Mouse (Mus musculus) midbrain, embryonic 16.5 days (tissue): Measurements from ENCODE around the gene Ndufs2. TPM values are rescaled to one million over a fixed set of nuclear protein-coding genes. Genes with fewer than 3 reads are reported as not detected.

Experiments used
- ATAC-seq: fragments of 200-750 bp; cut with Nextera tagmentation; 2 replicates; pipeline ENCODE4 v1.8.0; 2017; ENCODE audit warnings: moderate TSS enrichment
- H3K27ac ChIP-seq: fragments of 300-500 bp; sonication (generic); 2 replicates; pipeline ENCODE4 v1.5.1; 2014; ENCODE audit warnings: mild to moderate bottlenecking, low read length, mixed read lengths
- H3K27me3 ChIP-seq: fragments of 300-500 bp; sonication (generic); 2 replicates; pipeline ENCODE4 v1.6.1; 2014; ENCODE audit warnings: low read depth, low read length, mixed read lengths; ENCODE audit not compliant: control insufficient read depth, insufficient read depth
- H3K36me3 ChIP-seq: fragments of 300-500 bp; sonication (generic); 2 replicates; pipeline ENCODE4 v1.6.1; 2014; ENCODE audit warnings: mild to moderate bottlenecking, low read length, moderate library complexity, mixed read lengths; ENCODE audit not compliant: control insufficient read depth, insufficient read depth
- H3K4me1 ChIP-seq: fragments of 300-500 bp; sonication (generic); 2 replicates; pipeline ENCODE4 v1.6.1; 2014; ENCODE audit warnings: mild to moderate bottlenecking, low read length, mixed read lengths; ENCODE audit not compliant: control insufficient read depth, insufficient read depth
- H3K4me2 ChIP-seq: fragments of 300-500 bp; sonication (generic); 2 replicates; pipeline ENCODE4 v1.6.1; 2014; ENCODE audit warnings: mild to moderate bottlenecking, low read length, mixed read lengths
- H3K4me3 ChIP-seq: fragments of 300-500 bp; sonication (generic); 2 replicates; pipeline ENCODE4 v1.5.1; 2014; ENCODE audit warnings: low read depth, mild to moderate bottlenecking, low read length, moderate library complexity, mixed read lengths
- H3K9ac ChIP-seq: fragments of 300-500 bp; sonication (generic); 2 replicates; pipeline ENCODE4 v1.6.1; 2014; ENCODE audit warnings: low read depth, low read length, mixed read lengths
- H3K9me3 ChIP-seq: fragments of 300-500 bp; sonication (generic); replicated peaks from 2 replicates; pipeline ENCODE4 v1.6.1; 2014; ENCODE audit warnings: mild to moderate bottlenecking, low read length, mixed read lengths; ENCODE audit not compliant: control insufficient read depth, poor library complexity, severe bottlenecking
- WGBS: fragments of 180-500 bp; shearing (Covaris S2); extraction: QIAGEN DNeasy Blood & Tissue Kit; methylation state at CpG from one replicate; pipeline ENCODE4 v1.1.7; 2014; 5-methylcytosine and 5-hydroxymethylcytosine counted together
- polyA plus RNA-seq: library from polyadenylated mRNA; unstranded; fragments of >200 nt; fragmentation: Nextera tagmentation; extraction: Ambion mirVana; gene quantifications from 2 replicates; pipeline ENCODE4 v1.2.1, GENCODE M21; 2015

Gene Ndufs2
- polyA plus RNA-seq, 1 experiment from 2014 or later = 225 TPM

GRCm38 (mm10) chr1:171260316-171260715 lies 9.1 kb upstream of the Ndufs2 start:
- ATAC-seq = no peak
- WGBS = 86% methylated on average over 3 of the region's 3 CpGs
- Histone ChIP-seq H3K36me3 (no peaks in the 10 kb centered on the region), H3K4me1 (peaks cover 13% of the 10 kb centered on the region), H3K27me3 (no peaks in the 10 kb centered on the region), H3K27ac (no peak overlapping the region), H3K4me2 (no peak overlapping the region), H3K9ac (no peak overlapping the region), H3K4me3 (no peak overlapping the region), H3K9me3 (no peaks in the 10 kb centered on the region)

DNA sequence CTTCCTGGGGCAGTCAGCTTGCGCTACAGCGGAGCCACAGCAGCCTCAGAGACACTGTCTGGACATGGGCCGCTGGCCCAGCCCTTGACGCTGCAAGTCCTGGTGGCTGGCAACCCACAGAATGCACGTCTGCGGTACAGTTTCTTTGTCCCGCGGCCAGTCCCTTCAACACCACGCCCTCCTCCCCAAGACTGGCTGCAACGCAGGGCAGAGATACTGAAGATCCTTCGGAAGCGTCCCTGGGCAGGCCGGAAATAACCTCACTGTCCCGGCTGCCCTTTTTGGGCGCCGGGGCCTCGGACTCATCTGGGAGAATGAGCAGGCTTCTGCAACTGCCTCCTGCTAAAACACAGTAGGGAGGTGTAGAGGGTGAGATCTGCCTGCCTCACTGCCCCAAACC lies 7.7 kb upstream of the Ndufs2 start:
- ATAC-seq = no peak
- no peak overlapping the region for H3K9ac ChIP-seq
- whole genome bisulfite sequencing = 87% methylated on average over 17 of the region's 17 CpGs
- no peaks in the 10 kb centered on the region for H3K27me3 ChIP-seq
- H3K4me1 ChIP-seq = peaks cover 13% of the 10 kb centered on the region
- H3K27ac ChIP-seq = no peak overlapping the region
- no peaks in the 10 kb centered on the region for H3K9me3 ChIP-seq
- no peaks in the 10 kb centered on the region for H3K36me3 ChIP-seq
- no peak overlapping the region for H3K4me2 ChIP-seq
- no peak overlapping the region for H3K4me3 ChIP-seq

- Histone ChIP-seq H3K4me1 (peaks cover 8% of the 10 kb centered on the region), H3K27me3 (no peaks in the 10 kb centered on the region), H3K9ac (no peak overlapping the region), H3K27ac (no peak overlapping the region), H3K4me3 (no peak overlapping the region), H3K9me3 (no peaks in the 10 kb centered on the region), H3K4me2 (no peak overlapping the region), H3K36me3 (no peaks in the 10 kb centered on the region)
- 88% methylated on average over 9 of the region's 9 CpGs for WGBS
- no peak for ATAC-seq
Observed at GRCm38 (mm10) chr1:171257781-171258180, 6.6 kb upstream of the Ndufs2 start.

- 67% methylated on average over 15 of the region's 15 CpGs for WGBS
- Histone ChIP-seq H3K4me2 (no peak overlapping the region), H3K4me1 (peaks cover 6% of the 10 kb centered on the region), H3K9me3 (no peaks in the 10 kb centered on the region), H3K27me3 (no peaks in the 10 kb centered on the region), H3K27ac (no peak overlapping the region), H3K4me3 (no peak overlapping the region), H3K36me3 (no peaks in the 10 kb centered on the region), H3K9ac (no peak overlapping the region)
- no peak for ATAC-seq
Observed at GRCm38 (mm10) chr1:171256937-171257548, 5.9 kb upstream of the Ndufs2 start.

- H3K4me3 ChIP-seq = no peak overlapping the region
- no peak for ATAC-seq
- WGBS = 93% methylated on average over 24 of the region's 24 CpGs
Observed at GRCm38 (mm10) chr1:171256095-171256818, 5.1 kb upstream of the Ndufs2 start.

DNA sequence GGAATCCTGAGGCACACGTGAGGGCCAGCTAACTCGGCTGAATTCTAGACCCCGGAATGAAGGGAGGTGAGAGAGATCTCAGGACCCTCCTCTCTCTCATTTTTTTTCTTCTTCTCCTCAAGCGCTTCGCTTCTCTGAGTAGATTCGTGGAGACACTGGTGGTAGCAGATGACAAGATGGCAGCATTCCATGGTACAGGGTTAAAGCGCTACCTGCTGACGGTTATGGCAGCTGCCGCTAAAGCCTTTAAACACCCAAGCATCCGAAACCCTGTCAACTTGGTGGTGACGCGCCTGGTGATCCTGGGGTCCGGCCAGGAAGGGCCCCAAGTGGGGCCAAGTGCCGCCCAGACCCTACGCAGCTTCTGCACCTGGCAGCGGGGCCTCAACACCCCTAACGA lies 1.2 kb upstream of the Ndufs2 start:
- Histone ChIP-seq H3K36me3 (no peaks in the 10 kb centered on the region), H3K4me3 (peak overlapping the region; percentile 13; the same call in 1 of the 2 replicates), H3K9ac (no peak overlapping the region), H3K27ac (0 out of 2 replicates have a peak overlapping the region, but pooled peaks have one; percentile 4), H3K27me3 (no peaks in the 10 kb centered on the region), H3K4me2 (peak overlapping the region; percentile 53), H3K4me1 (peaks cover 21% of the 10 kb centered on the region), H3K9me3 (no peaks in the 10 kb centered on the region)
- WGBS = 47% methylated on average over 17 of the region's 17 CpGs
- no peak for ATAC-seq

More at GRCm38 (mm10) chr1:171256095-171256818, 5.1 kb upstream of the Ndufs2 start:
- H3K27ac ChIP-seq = no peak overlapping the region
- no peaks in the 10 kb centered on the region for H3K36me3 ChIP-seq
- no peaks in the 10 kb centered on the region for H3K9me3 ChIP-seq
- H3K4me2 ChIP-seq = no peak overlapping the region
- H3K4me1 ChIP-seq = peaks cover 8% of the 10 kb centered on the region
- H3K27me3 ChIP-seq = no peaks in the 10 kb centered on the region
- no peak overlapping the region for H3K9ac ChIP-seq

- Histone ChIP-seq H3K27me3 (no peaks in the 10 kb centered on the region), H3K9ac (peak overlapping the region; percentile 39; the same call in 1 of the 2 replicates), H3K4me2 (peak overlapping the region; percentile 53), H3K4me3 (peak overlapping the region; percentile 34), H3K36me3 (no peaks in the 10 kb centered on the region), H3K9me3 (no peaks in the 10 kb centered on the region), H3K4me1 (peaks cover 22% of the 10 kb centered on the region), H3K27ac (0 out of 2 replicates have a peak overlapping the region, but pooled peaks have one; percentile 4)
- WGBS = 5% methylated on average over 13 of the region's 13 CpGs
- ATAC-seq = no peak
Observed at GRCm38 (mm10) chr1:171251594-171252324, 571 bp upstream of the Ndufs2 start.

DNA sequence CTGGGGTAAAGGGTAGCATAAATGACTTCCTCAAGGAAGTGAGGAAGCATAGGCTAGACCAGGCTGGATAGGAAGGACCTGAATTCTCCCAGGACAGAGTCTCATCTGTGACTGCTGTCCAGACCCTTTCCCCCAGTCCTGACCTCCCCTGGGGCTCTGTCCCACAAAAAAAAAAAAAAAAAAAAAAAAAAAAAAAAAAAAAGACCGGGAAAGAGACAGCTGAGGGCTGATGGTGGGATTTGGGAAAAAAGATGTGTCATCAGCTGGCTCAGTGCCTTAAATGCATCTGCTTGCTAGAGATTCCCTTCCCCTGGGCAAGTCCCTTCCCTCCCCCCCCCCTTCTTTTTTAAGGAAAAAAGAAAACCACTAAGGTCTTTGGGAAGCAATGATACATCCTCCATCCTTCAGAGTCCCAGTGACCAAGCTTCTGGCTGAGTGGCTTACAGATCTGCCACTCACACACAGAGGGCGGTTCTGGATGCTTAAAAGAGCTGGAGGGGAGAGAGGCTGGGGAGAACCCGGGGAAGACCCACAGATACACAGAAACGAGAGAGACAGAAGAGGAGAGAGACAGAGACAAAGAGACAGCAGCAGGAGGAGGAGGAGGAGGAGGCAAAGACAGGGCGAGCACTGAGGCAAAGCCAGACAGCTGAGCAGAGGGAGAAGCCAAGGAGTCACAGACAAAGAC lies 1.1 kb downstream of the Ndufs2 start, which contains the start of gene Adamts4:
TSS of gene Adamts4 (plus strand) at position 509 of the 688 bp plus-strand sequence.
- H3K4me1 ChIP-seq = peaks cover 33% of the 10 kb centered on the region
- H3K9me3 ChIP-seq = no peaks in the 10 kb centered on the region
- H3K4me3 ChIP-seq = peak within 1 kb of the TSS; percentile 34
- no peak for ATAC-seq
- H3K4me2 ChIP-seq = peak within 1 kb of the TSS; percentile 53
- peak within 1 kb of the TSS; percentile 53 for H3K27ac ChIP-seq
- H3K36me3 ChIP-seq = no peaks in the 10 kb centered on the region
- 14% methylated on average over 5 of the region's 5 CpGs for WGBS
- peak within 1 kb of the TSS; percentile 61 for H3K9ac ChIP-seq
- H3K27me3 ChIP-seq = no peaks in the 10 kb centered on the region
